Mouse (Mus musculus): ENCODE data around the gene Otud7b.

DNA sequence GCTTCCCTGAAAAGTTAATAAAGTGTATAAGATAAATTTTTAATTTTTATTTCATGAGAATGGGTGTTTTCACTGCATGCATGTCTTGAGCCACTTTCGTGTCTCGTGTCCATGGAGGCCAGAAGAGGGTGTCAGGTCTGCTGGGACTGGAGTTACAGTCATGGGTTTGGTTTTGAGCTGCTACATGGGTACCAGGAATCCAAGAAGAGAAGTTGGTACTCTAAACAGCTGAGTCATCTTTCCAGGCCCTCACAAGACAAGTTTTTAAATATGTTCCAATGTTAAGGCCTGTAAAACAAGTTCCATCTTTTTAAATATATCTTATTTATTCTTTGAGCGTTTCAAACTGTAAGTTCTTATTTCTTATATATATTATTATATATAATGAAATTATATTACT is 40.1 kb upstream of the Otud7b start:
- TF ChIP-seq CTCF (IDR thresholded peaks at IDR 0.05; ENCODE audit: extremely low read depth, insufficient read length, insufficient replicate concordance, low read depth, low read length), result no peak
- no peak for TF ChIP-seq POLR2A (IDR thresholded peaks at IDR 0.05; ENCODE audit: low read depth, low read length)
